Mouse (Mus musculus): Measurements from ENCODE around the gene Slc22a23.
A peak's percentile ranks its signal among the peaks of the same experiment; 100 is the strongest.

The Slc22a23 gene

DNA sequence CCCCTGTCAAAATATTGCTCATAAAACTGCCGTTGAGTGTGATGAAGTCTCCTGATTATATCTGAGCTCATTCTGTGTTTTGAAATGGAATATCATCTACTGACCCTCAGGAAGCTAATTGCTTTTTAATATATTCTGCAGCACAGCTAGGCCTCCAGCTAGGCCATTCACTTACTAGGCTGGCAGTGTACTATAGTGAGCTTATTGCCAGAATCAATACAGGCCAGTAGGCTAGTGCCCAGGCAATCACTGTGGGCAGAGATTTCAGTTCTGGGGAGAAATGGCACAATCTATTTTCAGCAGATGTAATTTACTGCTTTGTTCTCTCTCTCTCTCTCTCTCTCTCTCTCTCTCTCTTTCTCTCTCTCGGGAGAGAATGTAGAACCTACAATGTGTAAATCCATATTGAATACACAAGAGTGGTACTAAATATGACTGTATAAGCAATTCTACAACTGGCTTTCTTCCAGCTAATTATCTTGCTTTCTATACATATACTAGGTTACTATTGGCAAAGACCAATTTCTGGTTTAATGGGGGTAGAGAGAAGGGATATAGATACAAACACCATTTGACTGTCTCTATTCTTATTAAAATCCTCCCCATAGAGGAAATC, 75.5 kb downstream of the Slc22a23 start:
- DNase-seq (ENCODE audit: low spot score in 2 of 2): no peak

- no peak for DNase-seq (ENCODE audit: low spot score in 2 of 2)
These were observed 77.9 kb downstream of the Slc22a23 start for GRCm38 (mm10) chr13:34266942-34267660.

DNA sequence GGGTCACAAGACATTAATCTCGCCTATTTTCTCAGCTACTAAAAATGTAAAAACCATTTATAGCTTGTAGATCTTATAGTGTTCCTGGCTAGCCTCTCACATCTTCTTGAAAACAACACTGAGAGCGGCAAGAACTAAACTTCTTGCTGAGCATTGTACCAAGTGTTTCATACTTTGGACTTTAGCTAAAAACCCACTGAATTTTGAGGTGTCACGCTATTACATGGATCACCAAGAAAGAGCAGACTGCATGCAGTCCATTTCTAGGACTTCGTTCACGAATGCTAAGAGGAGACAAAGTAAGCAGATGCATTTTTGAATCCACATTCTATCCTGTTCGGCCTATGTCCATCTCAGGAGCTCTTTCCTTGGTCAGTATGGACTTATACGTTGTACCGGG, 78.9 kb downstream of the Slc22a23 start:
- no peak for DNase-seq (ENCODE audit: low spot score in 2 of 2)

- DNase-seq (ENCODE audit: low spot score in 2 of 2): no peak
These were observed 79.4 kb downstream of the Slc22a23 start for GRCm38 (mm10) chr13:34265576-34265975.

- DNase-seq (ENCODE audit: low spot score in 2 of 2): no peak
These were observed 79.9 kb downstream of the Slc22a23 start for GRCm38 (mm10) chr13:34265022-34265565.

DNA sequence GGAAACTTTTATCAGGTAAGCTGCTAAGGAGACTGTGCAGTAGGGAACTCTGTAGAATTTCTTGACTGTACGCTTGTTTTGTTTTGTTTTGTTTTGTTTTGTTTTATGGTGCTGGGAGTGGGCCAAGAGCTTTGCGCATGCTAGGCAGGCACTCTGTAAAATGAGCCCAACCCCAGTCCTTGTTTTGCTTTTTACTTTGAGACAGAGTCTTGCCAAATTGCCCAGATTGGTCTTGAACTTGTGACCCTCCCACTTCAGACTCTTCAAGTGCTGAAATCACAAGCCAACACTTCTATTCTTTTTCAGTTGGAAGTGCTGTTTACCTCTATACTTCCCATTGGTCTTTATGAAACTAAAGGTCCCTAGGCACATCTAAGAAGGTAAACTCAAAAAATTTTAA, 80.5 kb downstream of the Slc22a23 start:
- no peak for DNase-seq (ENCODE audit: low spot score in 2 of 2)

GRCm38 (mm10) chr13:34258765-34259164, 86.2 kb downstream of the Slc22a23 start:
- DNase-seq (ENCODE audit: low spot score in 2 of 2): no peak

GRCm38 (mm10) chr13:34257177-34257576, 87.8 kb downstream of the Slc22a23 start:
- DNase-seq (ENCODE audit: low spot score in 2 of 2): no peak

DNA sequence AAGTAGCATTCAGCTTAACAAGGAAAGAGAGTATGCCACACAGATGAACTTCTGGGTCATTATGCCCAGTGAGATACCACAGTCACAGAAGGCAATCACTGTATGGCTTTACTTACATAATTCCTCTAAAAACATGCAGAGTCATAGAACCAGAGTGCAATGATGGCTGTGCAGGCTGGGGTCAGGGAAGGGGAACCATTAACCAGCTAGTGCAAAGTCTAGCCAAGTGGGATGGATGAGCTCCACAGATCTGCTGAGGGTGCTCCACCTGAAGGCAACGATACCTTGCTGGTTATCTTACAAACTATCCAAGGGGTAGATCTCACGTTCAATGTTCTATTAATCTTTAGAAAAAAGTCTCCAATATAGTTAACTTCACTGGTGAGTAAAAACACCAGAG, 88.3 kb downstream of the Slc22a23 start:
- DNase-seq (ENCODE audit: low spot score in 2 of 2): no peak

DNA sequence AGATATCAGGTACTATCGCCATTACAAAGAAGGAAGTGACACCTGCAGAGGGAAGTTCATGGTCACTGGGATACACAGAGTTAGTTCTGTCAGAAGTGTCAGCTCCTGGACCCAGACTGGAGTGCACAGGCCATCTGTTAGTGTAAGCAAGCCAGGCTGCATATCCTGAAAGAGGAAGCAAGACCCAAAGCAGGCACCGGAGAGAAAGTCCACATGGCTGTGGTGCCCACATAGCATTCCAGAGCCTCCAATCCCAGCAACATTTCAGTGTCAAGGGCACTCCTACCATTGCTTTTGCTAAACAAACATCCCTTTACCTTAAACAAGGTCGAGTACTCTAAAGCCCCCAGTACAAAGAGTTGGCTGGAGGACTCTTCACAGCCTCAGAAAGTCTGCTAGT, 89.7 kb downstream of the Slc22a23 start:
- DNase-seq (ENCODE audit: low spot score in 2 of 2): no peak

- DNase-seq (ENCODE audit: low spot score in 2 of 2): no peak
These were observed 90.3 kb downstream of the Slc22a23 start for GRCm38 (mm10) chr13:34254691-34255090.

DNA sequence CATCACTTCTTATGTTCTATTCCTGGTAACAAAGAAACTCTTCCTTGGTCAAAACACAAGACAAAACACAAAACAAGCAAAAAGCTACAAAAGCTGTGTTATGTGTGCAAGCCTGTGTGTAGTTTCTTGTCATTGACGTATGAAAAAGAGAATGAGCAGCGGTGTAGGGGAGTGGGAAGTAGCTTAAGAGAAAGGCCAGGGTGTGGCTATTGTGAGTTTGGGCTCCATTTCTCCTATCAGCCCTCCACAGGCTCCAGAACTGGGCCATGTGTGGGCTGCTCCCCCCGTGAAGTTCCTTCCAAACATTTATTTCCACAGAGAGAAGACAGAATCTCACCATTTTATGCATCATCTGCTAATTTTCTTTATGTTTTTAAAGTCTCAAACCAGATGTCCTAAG, 91.2 kb downstream of the Slc22a23 start:
- DNase-seq (ENCODE audit: low spot score in 2 of 2): no peak

DNA sequence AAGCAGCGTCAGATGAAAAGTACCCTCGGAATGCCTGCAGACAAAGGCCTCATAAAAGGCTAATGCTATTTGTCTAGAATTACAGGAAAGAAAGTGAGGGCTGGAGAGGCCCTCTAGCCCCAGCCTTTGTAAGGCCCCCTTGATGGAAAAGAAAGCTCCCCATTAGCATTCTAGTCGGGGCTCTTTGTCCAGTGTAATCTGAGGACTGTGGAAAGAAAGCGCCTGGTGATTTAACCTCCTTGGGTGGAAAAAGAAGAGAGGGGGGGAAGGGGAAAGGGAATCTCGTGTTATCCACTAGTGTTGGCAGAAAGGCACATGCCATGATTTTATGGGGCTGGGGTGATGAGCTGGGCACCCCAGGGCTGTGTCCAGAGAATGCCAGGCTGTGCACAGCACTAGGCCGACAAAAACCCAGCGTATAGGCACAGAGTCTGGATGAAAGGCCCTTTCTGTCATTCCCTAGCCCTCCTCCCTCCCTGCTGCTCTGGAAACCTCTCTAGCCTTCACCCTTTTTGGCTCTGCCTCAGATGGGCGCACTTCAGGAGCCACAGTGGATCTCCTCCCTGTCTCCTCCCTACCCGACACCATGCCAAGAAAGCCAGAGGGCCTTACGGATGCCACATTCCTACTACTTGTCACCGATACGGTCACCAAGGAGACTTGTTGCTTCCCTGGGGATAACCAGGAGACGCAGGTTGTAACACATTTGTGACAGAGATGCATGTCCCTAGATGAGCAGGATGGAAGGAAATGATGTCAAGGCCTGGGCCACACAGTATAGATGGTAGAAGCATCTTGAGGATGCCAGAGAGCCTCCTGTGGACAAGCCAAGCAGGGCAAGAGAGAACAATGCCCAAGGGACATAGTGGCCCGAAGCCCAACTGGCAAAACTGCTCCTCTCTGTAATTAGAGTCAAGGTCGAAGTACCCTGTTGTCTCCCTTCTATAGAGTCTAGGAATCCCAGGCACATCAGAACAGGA, 95.8 kb downstream of the Slc22a23 start:
- DNase-seq (ENCODE audit: low spot score in 2 of 2): peak; percentile 56 to 69

GRCm38 (mm10) chr13:34248107-34248506, 96.9 kb downstream of the Slc22a23 start:
- DNase-seq (ENCODE audit: low spot score in 2 of 2): no peak

GRCm38 (mm10) chr13:34246821-34247220, 98.2 kb downstream of the Slc22a23 start:
- DNase-seq (ENCODE audit: low spot score in 2 of 2): no peak

- DNase-seq (ENCODE audit: low spot score in 2 of 2): no peak
These were observed 99.8 kb downstream of the Slc22a23 start for GRCm38 (mm10) chr13:34245216-34245615.

GRCm38 (mm10) chr13:34244186-34244585, 100.8 kb downstream of the Slc22a23 start:
- peak in 1 of 2 experiments; percentile 68 for DNase-seq (ENCODE audit: low spot score in 2 of 2)

- DNase-seq (ENCODE audit: low spot score in 2 of 2): no peak
These were observed 102.8 kb downstream of the Slc22a23 start for GRCm38 (mm10) chr13:34242211-34242610.

DNA sequence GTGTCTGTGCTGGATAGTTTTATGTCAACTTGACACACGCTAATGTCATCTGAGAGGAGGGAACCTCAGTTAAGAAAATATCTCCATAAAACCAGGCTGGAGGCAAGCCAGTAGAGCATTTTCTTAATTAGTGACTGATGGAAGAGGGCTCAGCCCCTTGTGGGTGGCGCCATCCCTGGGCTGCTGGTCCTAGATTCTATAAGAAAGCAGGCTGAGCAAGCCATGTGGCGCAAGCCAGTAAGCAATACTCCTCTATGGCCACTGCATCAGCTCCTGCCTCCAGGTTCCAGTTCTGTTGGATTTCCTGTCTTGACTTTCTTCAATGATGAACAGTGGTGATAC, 104.9 kb downstream of the Slc22a23 start:
- no peak for DNase-seq (ENCODE audit: low spot score in 2 of 2)

DNA sequence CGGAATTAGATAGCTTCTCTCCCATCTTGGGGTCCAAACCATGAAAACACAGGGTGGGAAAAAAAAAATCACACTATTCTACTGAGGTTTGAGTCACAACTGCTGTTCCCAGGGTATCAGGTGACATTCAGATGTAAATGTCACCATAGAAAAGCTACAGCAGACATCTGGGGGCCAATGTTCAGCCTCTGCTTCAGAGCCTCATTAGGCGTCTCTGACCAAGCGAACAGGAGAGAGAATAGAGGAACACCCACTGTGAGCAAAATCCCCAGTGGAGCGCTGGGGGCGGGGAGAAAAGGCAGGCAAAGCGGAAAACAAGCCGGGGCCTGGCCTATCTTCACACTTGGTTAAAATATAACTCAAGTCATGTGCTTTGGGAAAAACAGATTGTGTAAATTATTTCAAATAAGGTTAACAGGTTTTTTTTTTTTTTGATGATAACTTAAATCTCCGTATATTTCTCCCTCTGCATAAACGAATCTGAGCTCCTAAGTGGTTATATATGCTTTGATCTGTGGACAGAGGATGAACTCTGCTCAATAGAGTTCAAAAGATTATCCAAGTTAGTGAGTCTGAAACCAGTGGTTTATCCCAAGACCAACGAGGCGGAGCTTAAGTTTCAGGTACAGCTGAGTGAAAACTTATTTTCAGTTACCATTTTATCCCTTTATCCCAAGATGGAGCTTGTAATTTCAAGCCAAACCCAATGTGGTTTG, 105.5 kb downstream of the Slc22a23 start:
- no peak for DNase-seq (ENCODE audit: low spot score in 2 of 2)

- DNase-seq (ENCODE audit: low spot score in 2 of 2): no peak
These were observed 106.2 kb downstream of the Slc22a23 start for GRCm38 (mm10) chr13:34238646-34239290.

Data from right cerebral cortex, postnatal 10 days (tissue).